Mouse (Mus musculus) bone marrow macrophage, adult 2 months (primary cell): Measurements from ENCODE around the gene Rph3al.

Source experiments
- CTCF ChIP-seq: IDR thresholded peaks from 2 replicates; pipeline ENCODE4 v1.5.1; 2012; ENCODE audit warnings: low read depth, mild to moderate bottlenecking, low read length, moderate library complexity
- POLR2A ChIP-seq: IDR thresholded peaks from 2 replicates; pipeline ENCODE4 v1.6.1; 2012; ENCODE audit warnings: mild to moderate bottlenecking, low read depth, low read length, borderline replicate concordance

GRCm38 (mm10) chr11:75950459-75950858 lies 12.2 kb upstream of the Rph3al start:
- TF ChIP-seq CTCF (no peak), POLR2A (no peak)
